Mouse (Mus musculus) natural killer cell, adult 2 months (primary cell): ENCODE measurements around the gene Tspan5.

ENCODE experiments used
- DNase-seq, 2 experiments: peaks; one replicate each; pipeline ENCODE4 v3.0.0; 2022; ENCODE audit warnings: low spot score in 2 of 2

The Tspan5 gene

GRCm38 (mm10) chr3:138845820-138846219 is 103.8 kb downstream of the Tspan5 start:
- DNase-seq = no peak

DNA sequence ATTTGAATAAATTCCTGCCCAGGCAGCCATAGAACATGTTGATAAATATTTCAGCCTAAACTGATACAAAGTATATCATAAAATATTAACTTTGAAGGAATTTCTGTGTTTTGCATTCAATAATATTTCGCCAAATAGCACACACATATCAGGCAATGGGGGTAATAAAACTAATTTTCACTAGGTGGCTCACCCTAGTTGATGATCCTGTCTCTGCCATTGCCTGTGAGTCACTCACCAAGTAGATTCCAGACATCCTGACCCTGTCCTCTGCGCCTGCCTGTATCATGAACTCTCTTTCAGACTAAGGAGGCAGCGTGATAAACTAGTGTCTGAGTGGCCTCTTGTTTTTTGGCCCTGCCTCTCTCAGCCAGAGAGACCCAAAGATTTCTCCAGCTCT is 105.8 kb downstream of the Tspan5 start:
- no peak for DNase-seq

DNA sequence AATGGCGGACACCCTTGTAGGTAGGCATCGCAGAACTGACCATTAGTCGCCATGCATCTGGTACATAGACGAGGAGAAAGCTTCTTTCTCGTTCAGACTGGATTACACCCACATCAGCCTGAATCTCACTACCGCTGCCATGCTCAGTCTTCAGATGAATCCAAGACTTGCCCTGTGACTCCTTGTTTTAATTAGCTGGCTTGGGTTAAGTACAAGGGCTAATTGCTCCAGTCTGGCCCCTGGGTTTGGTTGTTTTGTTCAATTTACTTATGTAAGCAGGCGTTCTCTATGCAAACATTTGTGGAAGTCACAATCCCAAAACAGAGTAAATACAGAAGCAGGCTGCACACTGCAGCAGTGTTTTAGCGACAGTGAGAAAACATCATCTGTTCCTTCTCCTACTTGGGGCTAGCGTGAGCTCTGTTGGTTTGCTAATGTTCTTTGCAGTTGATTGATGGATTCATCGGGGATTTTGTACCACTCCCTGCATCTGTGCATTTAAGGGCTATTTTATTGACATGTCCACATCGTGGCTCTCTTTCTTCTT is 107.8 kb downstream of the Tspan5 start:
- DNase-seq = no peak

GRCm38 (mm10) chr3:138851876-138852275 is 109.9 kb downstream of the Tspan5 start:
- DNase-seq = no peak

- no peak for DNase-seq
Observed at GRCm38 (mm10) chr3:138852982-138853689, 111.1 kb downstream of the Tspan5 start.

DNA sequence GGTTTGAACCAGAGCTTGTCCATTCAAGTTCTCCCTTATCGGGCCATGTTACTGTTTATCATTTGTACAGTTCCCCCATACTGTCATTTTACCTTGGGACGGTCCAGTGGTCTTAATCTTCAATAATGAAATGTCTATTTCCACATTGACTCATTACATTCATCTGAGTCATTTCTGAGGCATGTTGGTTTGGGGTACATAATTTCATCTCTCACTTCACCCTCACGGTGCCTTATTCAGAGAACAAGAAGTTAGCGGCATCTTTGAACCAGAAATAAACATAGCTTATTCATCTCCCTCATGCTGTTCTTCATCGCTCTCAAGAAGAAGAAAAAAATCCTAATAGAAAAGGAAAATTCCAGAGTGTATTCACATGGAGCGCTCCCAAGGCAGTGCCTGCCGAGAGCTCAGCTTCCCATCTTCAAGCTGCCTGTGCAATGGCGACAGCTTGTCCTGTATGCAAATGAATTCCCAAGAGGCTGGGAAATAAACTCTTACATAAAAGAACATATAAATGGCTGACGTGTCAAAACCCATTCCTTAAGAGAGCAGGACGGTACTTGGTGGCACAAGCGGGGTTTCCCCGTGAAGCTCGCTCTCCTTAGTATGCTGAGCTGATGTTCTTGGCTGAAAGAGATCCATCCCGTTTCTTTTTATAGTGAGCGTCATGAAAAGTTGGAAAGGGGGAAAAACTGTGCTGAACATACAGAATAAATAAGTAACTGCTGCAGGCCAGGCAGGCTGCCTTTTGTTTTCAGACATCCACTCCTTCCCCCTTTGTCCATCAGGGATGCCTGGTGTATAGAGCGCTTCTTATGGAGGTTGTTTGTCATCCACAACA is 112.2 kb downstream of the Tspan5 start:
- DNase-seq = no peak

DNA sequence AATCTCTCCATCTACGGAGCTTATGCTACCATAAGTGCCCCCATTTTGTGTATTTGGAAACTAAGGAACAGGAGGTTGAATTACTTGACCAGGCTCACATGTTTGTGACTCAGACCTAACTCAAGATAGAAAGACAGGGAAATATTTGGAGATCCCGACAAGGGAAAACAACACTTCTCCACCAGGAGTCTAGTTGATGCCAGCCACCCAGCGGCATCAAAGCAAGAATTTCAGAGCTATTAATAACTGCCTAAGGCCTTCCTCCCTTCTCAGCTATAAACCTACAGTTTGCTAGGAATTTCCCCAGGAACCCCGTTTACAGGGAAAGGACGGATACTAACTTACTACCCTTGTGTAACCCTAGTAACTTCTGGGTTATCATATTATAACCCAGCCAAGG is 113.4 kb downstream of the Tspan5 start:
- DNase-seq = no peak

DNA sequence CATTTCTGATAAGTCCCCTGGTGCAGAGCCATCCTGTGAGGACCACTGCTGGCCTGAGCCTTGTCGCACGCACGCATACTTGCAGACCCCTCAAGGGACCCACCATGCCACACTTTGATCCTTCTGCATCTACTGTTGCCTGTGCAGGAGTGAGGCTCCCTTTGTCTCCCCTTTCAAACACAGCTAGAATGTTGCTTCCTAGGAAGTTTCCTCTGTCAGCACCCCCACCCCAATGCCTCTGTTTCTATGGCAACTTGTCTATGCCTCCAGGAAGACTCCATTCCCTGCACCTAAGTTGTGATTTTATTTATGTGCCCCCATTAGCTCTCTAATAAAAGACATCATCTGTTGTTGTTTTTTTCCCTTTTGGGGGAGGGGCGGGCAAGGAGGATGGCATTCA is 115.0 kb downstream of the Tspan5 start:
- no peak for DNase-seq

- DNase-seq = no peak
Observed at GRCm38 (mm10) chr3:138857805-138858546, 116.0 kb downstream of the Tspan5 start.

DNA sequence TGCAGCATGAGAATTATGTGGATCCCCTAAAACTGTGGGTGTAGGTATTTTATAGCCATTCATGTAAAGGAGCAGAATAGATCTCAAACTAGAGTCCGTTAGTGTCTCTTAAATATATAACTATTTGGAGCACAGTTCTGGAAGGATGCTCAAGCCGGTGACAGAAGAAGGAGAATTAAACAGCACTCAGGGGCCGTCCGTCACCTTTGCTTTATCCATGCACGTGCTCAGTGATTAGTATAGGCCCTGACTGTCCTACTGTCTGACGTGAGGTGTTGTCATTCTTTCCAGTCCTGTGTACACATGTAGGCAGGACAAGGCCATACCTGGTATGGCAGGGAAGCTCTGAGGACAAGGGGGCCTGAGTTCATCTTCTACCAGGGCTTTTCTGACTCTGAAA is 116.7 kb downstream of the Tspan5 start:
- no peak for DNase-seq

DNA sequence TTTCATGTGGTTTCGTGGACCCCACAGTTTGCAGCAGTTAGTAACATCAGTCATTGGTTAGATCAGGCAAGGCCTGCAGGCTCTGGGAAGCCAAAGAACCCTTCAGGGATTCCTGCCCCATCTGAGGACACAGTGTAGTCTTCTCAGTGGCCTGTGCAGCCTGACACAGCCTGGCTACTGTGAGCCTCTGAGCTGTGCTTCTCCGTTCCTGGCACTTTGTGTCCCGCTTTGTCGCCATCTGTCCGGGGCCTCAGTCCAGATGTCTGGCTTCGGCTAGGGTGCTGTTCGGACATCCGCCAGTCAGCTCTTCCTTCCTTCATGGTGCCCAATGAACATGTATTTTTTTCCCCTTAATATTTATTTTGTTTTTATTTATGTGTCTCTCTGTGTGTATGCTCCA is 117.2 kb downstream of the Tspan5 start:
- DNase-seq = no peak

DNA sequence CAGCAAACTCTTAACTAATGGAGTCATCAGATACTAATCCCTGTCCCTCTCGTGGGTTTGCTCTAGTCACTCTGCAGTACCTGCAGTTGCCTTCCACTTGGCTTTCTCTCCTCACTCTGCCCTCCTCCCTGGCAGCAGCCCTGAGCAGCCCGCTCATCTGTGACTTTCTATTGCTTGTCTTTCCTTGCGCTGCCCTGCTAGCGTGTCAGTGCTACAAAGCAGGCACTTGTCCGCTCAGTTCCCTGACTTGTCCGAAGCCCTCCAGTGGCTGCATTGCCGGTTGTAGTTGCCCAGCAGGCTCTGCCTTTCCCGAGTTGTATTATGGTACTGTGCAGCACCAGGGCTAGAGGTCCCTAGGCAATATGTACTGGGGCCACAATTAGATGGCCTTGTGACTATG is 117.7 kb downstream of the Tspan5 start:
- DNase-seq = no peak

DNA sequence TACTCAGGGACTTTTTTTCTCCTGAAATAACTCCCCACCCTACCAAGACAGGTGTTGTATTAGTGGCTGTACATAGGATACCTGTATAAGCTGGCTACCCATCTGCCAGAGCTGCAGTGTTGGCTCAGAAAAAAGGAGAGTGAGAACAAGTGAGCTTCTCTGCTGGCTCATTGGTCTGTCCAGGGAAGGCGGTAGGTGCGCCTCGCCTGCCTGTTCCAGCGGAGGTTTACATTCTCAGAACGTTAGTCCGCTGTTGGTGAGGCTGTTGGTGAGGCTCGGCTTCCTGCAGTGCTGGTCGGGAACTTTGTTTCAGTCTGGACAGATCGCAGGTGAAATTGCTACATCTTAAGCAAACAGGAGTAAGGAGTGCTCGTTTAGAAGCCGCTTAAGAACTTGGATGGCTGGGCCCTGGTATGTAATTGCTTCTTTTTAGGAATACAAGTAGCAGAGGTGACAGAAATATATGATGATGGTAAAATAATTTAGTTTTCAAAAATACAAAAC is 118.3 kb downstream of the Tspan5 start:
- no peak for DNase-seq

DNA sequence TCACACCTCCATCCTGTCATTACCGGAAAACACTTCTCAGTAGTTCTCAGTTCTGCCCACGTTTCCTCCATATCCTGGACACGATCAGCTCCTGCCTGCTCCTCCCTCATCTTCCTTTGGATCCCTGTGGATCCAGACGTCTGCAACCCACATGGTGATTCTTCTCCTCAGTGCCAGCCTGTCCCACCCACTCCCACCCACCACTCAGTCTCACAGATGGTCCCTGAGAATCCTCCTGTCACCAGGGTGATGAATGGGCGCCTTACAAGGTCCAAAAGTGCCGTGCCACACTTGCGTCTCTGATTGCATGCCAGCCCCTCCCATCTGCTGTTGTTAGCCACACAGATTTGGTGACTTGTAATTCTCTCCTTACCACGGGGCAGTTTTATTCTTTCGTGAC is 119.0 kb downstream of the Tspan5 start:
- no peak for DNase-seq

GRCm38 (mm10) chr3:138861589-138861988 is 119.6 kb downstream of the Tspan5 start:
- no peak for DNase-seq

DNA sequence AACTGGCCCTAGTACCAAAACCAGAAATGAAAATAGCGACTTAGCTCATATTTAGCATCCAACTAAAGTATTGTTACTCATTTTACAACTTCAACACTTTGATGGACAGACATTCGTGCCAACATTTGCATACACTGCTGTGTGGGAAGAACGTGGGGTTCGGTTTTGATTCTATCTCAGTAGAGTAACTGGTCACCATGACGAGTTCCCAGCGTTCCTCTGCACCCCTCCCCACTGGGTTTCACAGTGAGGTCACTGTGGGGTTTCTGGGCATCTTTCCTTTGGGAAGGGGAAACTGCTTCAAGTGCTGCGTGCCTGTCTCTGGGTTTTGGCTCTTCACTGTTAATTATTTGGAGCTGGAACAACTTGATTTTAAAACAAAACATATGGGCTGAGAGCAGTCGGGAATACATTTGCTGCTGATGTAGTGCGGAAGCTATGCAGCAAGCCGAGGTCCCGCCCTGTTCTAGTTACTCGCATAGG is 122.2 kb downstream of the Tspan5 start:
- no peak for DNase-seq

- DNase-seq = no peak
Observed at GRCm38 (mm10) chr3:138865271-138865670, 123.3 kb downstream of the Tspan5 start.

GRCm38 (mm10) chr3:138867149-138867848 is 125.3 kb downstream of the Tspan5 start:
- no peak for DNase-seq

DNA sequence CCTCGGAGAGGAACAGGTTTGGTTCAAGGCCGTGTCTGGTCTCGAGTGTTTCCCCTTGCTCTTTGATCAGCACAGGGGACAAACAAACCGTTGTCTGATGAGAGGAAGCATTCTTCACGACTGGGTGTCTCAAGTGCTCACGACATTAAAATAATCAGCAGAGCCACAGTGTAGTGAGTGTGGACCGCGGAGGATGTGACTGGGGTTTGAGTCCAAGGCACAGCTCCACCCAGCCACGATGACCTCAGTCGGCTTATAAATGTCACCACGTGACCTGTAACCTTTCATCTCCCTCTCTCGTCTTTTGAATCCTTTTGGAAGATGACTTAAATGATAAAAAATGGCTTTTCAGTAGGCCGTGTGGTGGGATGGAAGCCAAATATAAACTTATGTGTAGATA is 126.4 kb downstream of the Tspan5 start:
- no peak for DNase-seq

DNA sequence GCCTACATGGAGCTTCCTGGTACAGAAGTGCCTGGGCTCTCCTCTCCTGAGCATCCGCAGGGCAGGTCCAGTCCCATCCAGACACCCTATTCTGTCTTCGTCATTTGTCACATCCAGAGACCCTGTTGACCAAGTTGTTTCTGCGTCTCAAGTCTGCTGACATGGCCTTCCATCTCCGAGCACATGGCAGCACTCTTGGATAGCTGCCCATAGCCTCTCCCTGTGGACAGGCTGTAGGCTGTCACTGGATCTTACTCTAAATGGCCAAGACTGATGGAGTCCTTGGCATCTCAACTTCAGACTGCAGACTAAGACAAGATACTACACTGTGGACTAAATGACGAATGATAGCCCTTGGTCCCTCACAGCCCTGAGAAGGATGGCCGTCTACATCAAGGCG is 133.3 kb downstream of the Tspan5 start:
- DNase-seq = no peak

DNA sequence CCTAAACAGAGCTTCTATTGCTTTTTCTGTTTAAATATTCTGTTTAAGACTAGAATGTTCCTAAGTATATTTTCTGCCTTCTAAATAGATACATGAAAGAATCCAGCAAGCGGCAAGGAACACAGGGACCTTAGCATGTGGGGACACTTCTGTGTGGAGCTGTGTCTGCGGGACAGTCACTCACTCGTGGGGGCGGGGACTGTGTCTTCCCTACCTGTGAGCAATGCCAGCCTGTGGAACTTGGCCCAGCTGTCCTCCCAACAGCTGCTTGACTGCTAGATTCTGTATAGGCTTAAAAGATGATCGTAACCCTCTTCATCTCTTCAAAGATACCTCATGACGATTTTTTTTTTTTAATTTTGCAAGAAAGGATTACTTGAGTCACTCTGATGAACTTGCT is 133.9 kb downstream of the Tspan5 start:
- DNase-seq = no peak
